Mouse (Mus musculus) G1E (cell line): ENCODE measurements around the gene Auts2.

ENCODE experiments used
- CTCF ChIP-seq: IDR thresholded peaks from 2 replicates; pipeline ENCODE4 v1.5.1; 2012; ENCODE audit warnings: low read depth, low read length, inconsistent platforms, mixed read lengths
- POLR2AphosphoS5 ChIP-seq: IDR thresholded peaks from 2 replicates; pipeline ENCODE4 v1.6.1; 2012; ENCODE audit warnings: low read depth, low read length, inconsistent platforms; ENCODE audit not compliant: insufficient replicate concordance
- TAL1 ChIP-seq: conservative IDR thresholded peaks from 2 replicates; pipeline ENCODE4 v1.6.1; 2012; ENCODE audit warnings: low read depth, low read length, inconsistent platforms, mixed read lengths

DNA sequence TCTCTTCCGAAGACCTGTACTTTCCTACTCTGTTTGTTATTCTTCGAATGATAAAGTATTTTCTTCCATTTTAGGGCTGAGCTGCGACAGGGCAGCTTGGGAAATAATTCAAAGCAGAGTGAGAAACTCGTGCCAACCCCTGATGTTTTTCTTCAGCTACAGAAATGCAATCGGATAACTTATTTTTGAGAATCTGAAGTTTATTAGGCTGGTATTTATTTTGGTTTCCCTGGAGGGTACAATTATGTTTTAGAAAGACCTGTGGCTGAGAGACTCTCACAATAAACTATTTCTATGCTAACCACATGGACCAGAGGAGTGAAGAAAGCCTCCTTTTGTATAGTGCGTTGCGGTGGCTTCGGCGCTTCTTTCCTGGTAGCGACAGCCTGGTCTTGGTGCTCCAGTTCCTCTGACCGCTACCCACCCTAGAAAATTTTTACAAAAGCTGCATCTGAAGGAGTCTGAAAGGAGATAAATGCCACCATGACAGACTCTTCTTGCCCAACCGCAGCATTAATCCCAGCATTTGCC lies 550.4 kb downstream of the Auts2 start:
- TF ChIP-seq TAL1 (no peak), CTCF (no peak), POLR2AphosphoS5 (no peak)
